Comparison of ENCODE assay signal across 1 mouse cellular context in genomic region chr13:62399206-62399605, GRCm38 (mm10). TPM values are rescaled to one million over a fixed set of nuclear protein-coding genes. Genes with fewer than 3 reads are reported as not detected.
"Had no signal": no experiment of that assay in that cellular context is flagged by ENCODE, and none has a peak within 500 bp of the region (broad histone marks: within the 10 kb centered on the region; RNA-seq: fewer than 3 reads in every experiment).

No protein-coding gene starts in this region.

RNA-seq across cellular contexts. Expression of gene Gm3604, which starts 16.2 kb away (rescaled TPM):
- polyA plus RNA-seq: liver, adult 2 months had no signal
